Mouse (Mus musculus) forebrain, postnatal 0 days (tissue): ENCODE data around the gene Dcst2. TPM values are rescaled to one million over a fixed set of nuclear protein-coding genes. Genes with fewer than 3 reads are reported as not detected.

Experiments
- ATAC-seq: fragments of 200-750 bp; cut with Nextera tagmentation; 2 replicates; pipeline ENCODE4 v1.8.0; 2017; ENCODE audit warnings: mild to moderate bottlenecking, moderate library complexity
- DNase-seq: peaks from one replicate; pipeline ENCODE4 v3.0.0-alpha.2; 2015
- H3K27ac ChIP-seq: fragments of 300-500 bp; sonication (generic); 2 replicates; pipeline ENCODE4 v1.5.1; 2014; ENCODE audit warnings: low read depth, mild to moderate bottlenecking, antibody characterized with exemption, low read length, moderate library complexity, mixed read lengths
- H3K27me3 ChIP-seq: fragments of 300-500 bp; sonication (generic); 2 replicates; pipeline ENCODE4 v1.6.1; 2014; ENCODE audit warnings: mild to moderate bottlenecking, low read length, mixed read lengths; ENCODE audit not compliant: insufficient read depth
- H3K36me3 ChIP-seq: fragments of 300-500 bp; sonication (generic); 2 replicates; pipeline ENCODE4 v1.6.1; 2014; ENCODE audit warnings: mild to moderate bottlenecking, moderate library complexity; ENCODE audit not compliant: insufficient read depth
- H3K4me1 ChIP-seq: fragments of 300-500 bp; sonication (generic); 2 replicates; pipeline ENCODE4 v1.6.1; 2014; ENCODE audit warnings: antibody characterized with exemption; ENCODE audit not compliant: insufficient read depth
- H3K4me2 ChIP-seq: fragments of 300-500 bp; sonication (generic); 2 replicates; pipeline ENCODE4 v1.6.1; 2014; ENCODE audit warnings: low read depth, mild to moderate bottlenecking, moderate library complexity
- H3K4me3 ChIP-seq: fragments of 300-500 bp; sonication (generic); 2 replicates; pipeline ENCODE4 v1.5.1; 2014; ENCODE audit warnings: low read depth, low read length, mixed read lengths
- H3K9ac ChIP-seq: fragments of 300-500 bp; sonication (generic); 2 replicates; pipeline ENCODE4 v1.6.1; 2014; ENCODE audit warnings: mild to moderate bottlenecking
- H3K9me3 ChIP-seq: fragments of 300-500 bp; sonication (generic); 2 replicates; pipeline ENCODE4 v1.6.1; 2016; ENCODE audit warnings: low read length
- CTCF ChIP-seq: sonication (generic); IDR thresholded peaks from 2 replicates; pipeline ENCODE4 v1.5.1; 2016; ENCODE audit warnings: antibody characterized with exemption, control low read depth, low read depth
- whole genome bisulfite sequencing: fragments of 180-500 bp; shearing (Covaris S2); extraction: QIAGEN DNeasy Blood & Tissue Kit; methylation state at CpG from one replicate; pipeline ENCODE4 v1.1.7; 2014; 5-methylcytosine and 5-hydroxymethylcytosine counted together
- polyA plus RNA-seq: library from polyadenylated mRNA; unstranded; fragments of >200 nt; fragmentation: Nextera tagmentation; extraction: Ambion mirVana; gene quantifications from 2 replicates; pipeline ENCODE4 v1.2.1, GENCODE M21; 2015
- total RNA-seq: library from RNA; depleted of rRNA; stranded (reverse); fragments of >200 nt; gene quantifications from 2 replicates; pipeline ENCODE4 v1.2.3, GENCODE M21; 2014

Gene Dcst2
- total and polyA plus RNA-seq, 2 experiments from 2014 or later: 0.19 to 0.56 TPM

- DNase-seq: no peak
- no peaks in the 10 kb centered on the region for H3K36me3 ChIP-seq
- H3K4me3 ChIP-seq: no peak overlapping the region
- no peak overlapping the region for H3K4me2 ChIP-seq
- no peak for ATAC-seq
- H3K9ac ChIP-seq: no peak overlapping the region
- H3K9me3 ChIP-seq: no peaks in the 10 kb centered on the region
- no peak for TF ChIP-seq CTCF
- WGBS: 49% methylated on average over 8 of the region's 8 CpGs
- H3K27ac ChIP-seq: no peak overlapping the region
- H3K4me1 ChIP-seq: no peaks in the 10 kb centered on the region
- no peaks in the 10 kb centered on the region for H3K27me3 ChIP-seq
Observed at GRCm38 (mm10) chr3:89364631-89365030, 2.9 kb downstream of the Dcst2 start.

DNA sequence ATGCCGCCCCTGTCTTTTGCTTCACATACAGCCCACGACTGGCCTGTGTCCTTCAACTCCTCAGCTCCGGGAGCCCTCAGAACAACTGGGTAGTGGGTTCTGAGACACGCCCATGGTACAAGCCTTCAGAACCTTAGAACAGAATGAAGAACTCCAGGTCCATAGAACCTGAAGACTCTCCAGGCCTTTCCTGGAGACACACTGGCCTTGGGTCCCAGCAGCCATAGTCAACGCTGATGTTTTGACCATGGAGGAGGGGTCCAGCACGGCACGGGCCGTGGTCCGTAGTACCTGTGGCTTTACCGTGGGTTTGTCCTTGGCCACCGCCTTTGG is 3.3 kb downstream of the Dcst2 start, which contains the start of gene Dcst1:
Gene Dcst1 (minus strand): TSS at position 101 of the 333 bp plus-strand sequence.
- no peaks in the 10 kb centered on the region for H3K4me1 ChIP-seq
- ATAC-seq: no peak
- no peak within 1 kb of the TSS for H3K4me3 ChIP-seq
- TF ChIP-seq CTCF: no peak
- 82% methylated on average over 11 of the region's 11 CpGs for WGBS
- no peaks in the 10 kb centered on the region for H3K36me3 ChIP-seq
- no peaks in the 10 kb centered on the region for H3K27me3 ChIP-seq
- H3K9me3 ChIP-seq: no peaks in the 10 kb centered on the region
- no peak for DNase-seq
- no peak within 1 kb of the TSS for H3K9ac ChIP-seq
- no peak within 1 kb of the TSS for H3K4me2 ChIP-seq
- H3K27ac ChIP-seq: no peak within 1 kb of the TSS

GRCm38 (mm10) chr3:89365486-89366414 is 4.0 kb downstream of the Dcst2 start:
- 77% methylated on average over 20 of the region's 20 CpGs for WGBS
- no peak overlapping the region for H3K4me3 ChIP-seq
- no peak overlapping the region for H3K27ac ChIP-seq
- no peak overlapping the region for H3K4me2 ChIP-seq
- ATAC-seq (no peak), DNase-seq (no peak)
- TF ChIP-seq CTCF: no peak
- no peaks in the 10 kb centered on the region for H3K27me3 ChIP-seq
- no peaks in the 10 kb centered on the region for H3K36me3 ChIP-seq
- H3K9me3 ChIP-seq: no peaks in the 10 kb centered on the region
- H3K9ac ChIP-seq: no peak overlapping the region
- no peaks in the 10 kb centered on the region for H3K4me1 ChIP-seq

DNA sequence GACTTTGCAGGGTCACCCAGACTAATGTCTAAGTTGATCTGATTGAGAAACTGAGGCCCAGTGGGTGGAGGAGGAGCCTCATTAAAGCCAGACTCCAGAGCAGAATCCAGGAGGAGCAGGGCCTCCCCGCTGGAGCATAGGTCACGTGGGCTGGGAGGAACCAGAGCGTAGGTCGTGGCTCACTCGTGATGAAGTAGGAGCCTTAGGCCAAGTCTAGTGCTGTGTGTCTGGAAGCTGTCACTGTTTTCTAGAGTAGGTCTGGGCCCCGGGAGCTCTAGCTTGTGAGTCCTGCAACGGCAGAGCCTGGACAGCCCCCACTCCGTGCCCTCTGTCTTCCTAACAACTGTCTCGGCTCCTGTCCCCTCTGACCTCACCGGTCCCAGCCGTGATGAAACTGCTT is 5.6 kb downstream of the Dcst2 start:
- no peak for DNase-seq
- no peak for TF ChIP-seq CTCF
- Histone ChIP-seq H3K36me3 (no peaks in the 10 kb centered on the region), H3K9ac (no peak overlapping the region), H3K27ac (no peak overlapping the region), H3K9me3 (no peaks in the 10 kb centered on the region), H3K4me1 (no peaks in the 10 kb centered on the region), H3K4me3 (no peak overlapping the region), H3K4me2 (no peak overlapping the region), H3K27me3 (no peaks in the 10 kb centered on the region)
- 81% methylated on average over 11 of the region's 11 CpGs for WGBS
- no peak for ATAC-seq

DNA sequence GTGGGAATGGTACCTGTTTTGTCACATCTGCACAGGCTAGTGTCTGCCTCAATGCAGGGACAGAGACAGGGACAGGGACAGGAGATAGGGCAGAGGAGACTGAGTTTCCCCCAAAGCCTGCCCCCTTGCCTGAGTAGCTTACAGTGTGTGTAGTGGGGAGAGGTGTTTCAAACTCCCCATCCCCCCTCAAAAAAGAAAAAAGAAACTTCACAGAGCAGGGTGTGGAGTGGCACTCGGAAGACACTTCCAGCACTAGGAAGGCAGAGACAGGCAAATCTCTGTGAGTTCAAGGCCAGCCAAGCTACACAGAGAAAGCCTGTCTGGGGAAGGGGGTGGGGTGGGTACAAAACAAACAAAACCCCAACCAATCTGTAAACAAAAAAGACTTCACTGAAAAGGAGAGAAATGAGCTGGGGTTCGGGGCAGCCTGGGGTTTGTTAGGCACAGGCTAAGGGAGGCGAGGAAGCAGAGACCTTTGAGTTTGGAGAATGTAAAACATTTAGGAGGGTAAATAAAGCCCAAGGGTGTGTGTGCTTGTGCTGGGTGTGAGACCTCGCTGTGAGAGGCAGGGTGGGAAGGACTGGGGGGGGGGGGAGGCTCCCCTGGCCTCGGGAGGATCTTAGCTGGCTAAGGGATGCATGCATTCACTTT is 11.9 kb downstream of the Dcst2 start:
- no peak overlapping the region for H3K4me2 ChIP-seq
- DNase-seq: no peak
- no peaks in the 10 kb centered on the region for H3K36me3 ChIP-seq
- H3K4me3 ChIP-seq: no peak overlapping the region
- no peak for TF ChIP-seq CTCF
- no peak overlapping the region for H3K9ac ChIP-seq
- peaks cover 4% of the 10 kb centered on the region; the same call in 1 of the 2 replicates for H3K4me1 ChIP-seq
- 49% methylated on average over 5 of the region's 5 CpGs for WGBS
- H3K27ac ChIP-seq: no peak overlapping the region
- H3K27me3 ChIP-seq: no peaks in the 10 kb centered on the region; the same call in 1 of the 2 replicates
- ATAC-seq: no peak
- no peaks in the 10 kb centered on the region for H3K9me3 ChIP-seq

- no peaks in the 10 kb centered on the region for H3K36me3 ChIP-seq
- WGBS: 71% methylated on average over 4 of the region's 4 CpGs
- H3K9ac ChIP-seq: no peak overlapping the region
- no peaks in the 10 kb centered on the region; the same call in 1 of the 2 replicates for H3K27me3 ChIP-seq
- TF ChIP-seq CTCF: no peak
- H3K9me3 ChIP-seq: no peaks in the 10 kb centered on the region
- H3K27ac ChIP-seq: no peak overlapping the region
- 0 out of 2 replicates have a peak overlapping the region, but pooled peaks have one; percentile 54 for H3K4me3 ChIP-seq
- no peak for ATAC-seq
- DNase-seq: no peak
- H3K4me2 ChIP-seq: peak overlapping the region; percentile 88
- peaks cover 4% of the 10 kb centered on the region for H3K4me1 ChIP-seq
Observed at GRCm38 (mm10) chr3:89377831-89378230, 16.1 kb downstream of the Dcst2 start.
